Mouse (Mus musculus): Measurements from ENCODE around the gene Mb21d2.

Mb21d2 gene

DNA sequence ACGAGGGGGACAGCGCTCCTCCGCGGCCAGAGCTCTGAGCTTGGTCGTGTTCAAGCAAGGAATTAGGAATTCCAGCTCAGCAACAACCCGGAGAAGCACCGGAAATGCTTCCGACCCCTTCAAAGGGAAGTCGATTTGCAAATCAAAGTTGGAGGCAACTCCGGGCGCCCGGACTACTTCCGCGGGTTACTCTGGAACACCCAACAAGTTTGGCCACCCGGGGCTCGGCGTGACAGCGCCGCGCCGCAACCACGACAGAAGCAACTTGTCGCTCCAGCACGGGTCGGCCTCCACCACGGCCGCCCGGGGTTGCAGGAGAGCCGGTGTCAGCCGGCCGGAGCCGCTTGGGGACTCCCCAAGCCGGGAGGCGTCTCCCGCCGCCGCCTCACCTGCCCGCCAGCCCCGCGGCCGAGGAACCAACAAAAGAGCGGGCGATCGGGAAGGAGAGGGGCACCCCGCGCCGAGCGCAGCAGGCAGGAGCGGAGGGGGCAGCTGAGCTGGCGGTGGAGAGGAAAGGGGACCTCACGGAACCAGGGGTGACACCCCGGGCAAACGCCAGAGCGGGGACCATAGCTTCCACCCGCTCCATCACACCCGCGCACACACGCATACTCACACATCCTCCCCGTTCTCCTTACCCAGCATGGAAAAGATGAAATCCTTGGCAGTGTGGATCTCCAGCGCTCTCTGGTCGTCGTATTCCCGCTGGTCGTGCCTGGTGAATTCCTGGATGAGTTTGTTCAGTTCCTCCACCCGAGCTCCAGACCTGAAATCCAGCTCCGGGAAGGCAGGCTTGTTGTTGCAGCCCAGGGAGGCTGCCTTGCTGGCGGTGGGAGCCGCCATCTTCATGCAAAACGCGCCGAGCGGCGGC lies at the start of gene Mb21d2:
Gene Mb21d2 (minus strand): TSS at position 859 of the 871 bp plus-strand sequence.
- DNase-seq (ENCODE audit: low spot score) = peak; percentile 51

GRCm38 (mm10) chr16:28966236-28966635 lies 36.8 kb upstream of the Mb21d2 start:
- DNase-seq (ENCODE audit: low spot score) = no peak

- no peak for DNase-seq (ENCODE audit: low spot score)
These were observed 34.6 kb upstream of the Mb21d2 start for GRCm38 (mm10) chr16:28964048-28964447.

DNA sequence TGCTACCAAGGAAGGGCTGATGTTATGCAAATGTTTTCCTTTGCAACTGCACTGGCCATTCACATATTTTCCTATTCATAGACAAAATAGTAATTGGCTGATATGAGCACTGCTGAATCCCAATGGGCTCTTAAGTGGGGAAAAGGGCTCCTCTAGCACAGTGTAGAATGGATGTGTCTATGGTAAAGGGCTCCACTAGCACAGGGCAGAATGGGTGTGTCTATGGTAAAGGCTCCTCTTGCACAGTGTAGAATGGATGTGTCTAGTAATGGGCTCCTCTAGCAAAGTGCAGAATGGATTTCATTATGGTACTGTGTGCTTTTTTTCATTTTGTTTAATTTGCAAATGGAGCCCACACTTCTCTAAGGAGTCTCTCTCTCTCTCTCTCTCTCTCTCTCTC lies 33.5 kb upstream of the Mb21d2 start:
- no peak for DNase-seq (ENCODE audit: low spot score)

- no peak for DNase-seq (ENCODE audit: low spot score)
These were observed 20.3 kb upstream of the Mb21d2 start for GRCm38 (mm10) chr16:28949810-28950209.

GRCm38 (mm10) chr16:28943254-28943653 lies 13.8 kb upstream of the Mb21d2 start:
- no peak for DNase-seq (ENCODE audit: low spot score)

DNA sequence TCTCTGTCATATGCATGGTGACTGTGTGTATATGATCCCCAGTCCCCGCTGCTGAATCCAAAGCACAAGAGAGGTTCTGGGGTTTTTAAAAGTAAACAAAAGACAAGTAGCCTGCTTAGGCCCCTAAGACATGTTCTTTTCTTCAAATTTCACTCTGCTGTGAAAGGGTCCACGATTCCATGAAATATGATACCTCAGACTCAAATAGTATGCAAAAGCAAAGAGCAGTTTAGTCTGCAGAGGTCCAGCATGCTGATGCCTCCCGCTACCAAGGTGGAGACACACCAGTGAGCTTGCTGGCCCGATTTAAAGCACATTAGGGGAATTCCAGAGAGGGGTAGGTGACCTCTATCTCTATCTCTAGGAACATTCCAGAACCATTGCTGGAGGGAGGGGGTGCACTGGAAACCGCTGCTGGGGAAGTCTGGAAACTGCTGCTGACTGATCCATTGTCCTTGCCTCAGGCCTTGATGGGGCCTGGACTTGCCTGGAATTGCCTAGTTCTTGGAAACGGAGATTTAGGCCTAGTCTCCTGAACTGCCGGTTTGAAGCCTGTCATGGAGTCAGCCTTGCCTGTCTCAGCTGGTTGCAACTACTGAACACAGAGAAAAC lies 6.8 kb upstream of the Mb21d2 start:
- DNase-seq (ENCODE audit: low spot score) = no peak

GRCm38 (mm10) chr16:28935701-28936100 lies 6.2 kb upstream of the Mb21d2 start:
- DNase-seq (ENCODE audit: low spot score) = no peak

DNA sequence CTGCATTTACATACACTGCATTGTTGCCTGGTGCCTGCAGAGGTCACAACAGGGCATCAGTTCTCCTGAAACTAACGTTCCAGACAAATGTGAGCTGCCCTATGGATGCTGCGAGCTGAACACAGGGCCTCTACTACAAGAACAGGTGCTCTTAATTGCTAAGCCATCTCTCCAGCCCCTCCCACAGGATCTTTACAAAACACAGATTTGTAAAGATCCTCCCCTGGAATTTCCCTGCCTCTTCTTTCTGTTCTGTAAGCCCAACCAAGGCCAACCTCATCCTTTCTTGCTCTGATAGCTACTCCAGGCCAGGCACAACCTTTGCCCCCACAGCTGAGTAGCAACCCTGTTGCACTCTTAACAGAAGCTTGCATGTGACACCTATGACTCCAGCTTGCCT lies 1.7 kb upstream of the Mb21d2 start:
- no peak for DNase-seq (ENCODE audit: low spot score)

DNA sequence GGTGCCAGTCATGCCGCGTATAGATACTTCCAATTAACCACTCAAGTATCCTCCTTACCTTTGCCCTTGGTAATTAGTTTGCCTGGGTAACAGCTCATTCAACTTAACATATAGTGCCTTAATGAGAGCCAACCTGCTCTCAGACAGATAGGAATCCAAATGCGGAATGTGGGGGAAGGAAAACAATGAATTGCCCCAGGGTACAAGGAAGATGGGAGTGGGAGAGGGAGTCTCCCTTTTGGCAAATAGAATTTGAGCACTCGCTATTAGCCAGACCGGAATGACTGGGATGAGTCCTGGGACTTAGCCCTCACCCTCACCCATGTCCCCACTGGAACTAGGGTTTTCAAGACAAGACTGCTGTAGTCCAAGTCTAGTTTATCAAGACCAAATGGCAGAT lies 953 bp upstream of the Mb21d2 start:
- DNase-seq (ENCODE audit: low spot score) = no peak

DNA sequence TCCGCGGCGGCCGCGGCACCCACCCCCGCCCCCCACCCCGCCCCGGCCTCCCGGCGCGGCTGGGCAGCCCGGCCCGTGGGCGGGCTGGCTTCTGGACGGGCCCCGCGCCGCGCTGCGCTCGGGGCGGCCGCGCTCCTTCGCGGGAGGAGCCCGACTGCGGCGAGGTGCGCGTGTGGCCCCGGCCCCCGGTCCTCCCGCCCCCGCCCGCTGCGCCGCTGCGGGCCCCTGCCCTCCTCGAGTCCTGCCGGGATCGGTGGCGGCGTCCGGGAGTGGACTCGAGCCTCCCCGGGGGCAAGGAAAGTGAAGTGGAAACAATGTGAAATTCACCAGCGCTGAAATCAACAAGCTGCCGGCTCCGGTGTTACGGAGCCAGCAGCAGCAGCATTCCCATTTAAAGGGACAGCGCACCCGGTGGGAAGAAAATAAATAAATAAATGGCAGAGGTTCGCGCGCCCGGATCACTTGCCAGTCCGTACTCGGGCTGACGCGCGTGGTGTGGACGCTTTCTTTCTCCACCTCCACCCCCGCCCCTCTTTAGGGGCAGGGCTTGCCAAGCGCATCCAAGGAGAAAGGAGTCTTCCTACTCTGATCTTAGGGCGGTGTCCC lies 316 bp upstream of the Mb21d2 start:
- peak; percentile 41 for DNase-seq (ENCODE audit: low spot score)

DNA sequence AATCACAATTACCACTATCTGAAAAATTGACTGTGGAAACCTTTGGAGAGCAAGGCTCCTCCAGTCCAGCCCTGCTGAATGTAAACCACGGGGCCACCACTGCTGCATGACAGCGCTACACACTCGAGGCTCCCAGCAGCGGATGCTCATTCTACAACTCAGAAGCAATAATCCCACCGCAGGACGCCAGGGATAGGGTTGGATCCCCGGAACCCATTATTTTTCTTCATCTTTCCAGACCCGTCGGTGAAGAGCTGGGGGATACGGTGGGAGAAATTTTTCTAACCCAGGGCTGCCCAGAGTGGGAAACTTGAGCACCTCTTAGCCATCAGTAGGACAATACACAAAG lies 1.0 kb downstream of the Mb21d2 start:
- peak; percentile 42 for DNase-seq (ENCODE audit: low spot score)

GRCm38 (mm10) chr16:28927381-28927780 lies 2.1 kb downstream of the Mb21d2 start:
- no peak for DNase-seq (ENCODE audit: low spot score)

GRCm38 (mm10) chr16:28919320-28919885 lies 10.1 kb downstream of the Mb21d2 start:
- DNase-seq (ENCODE audit: low spot score) = no peak

- DNase-seq (ENCODE audit: low spot score) = no peak
These were observed 14.1 kb downstream of the Mb21d2 start for GRCm38 (mm10) chr16:28915362-28915761.

- no peak for DNase-seq (ENCODE audit: low spot score)
These were observed 14.8 kb downstream of the Mb21d2 start for GRCm38 (mm10) chr16:28914709-28915108.

- no peak for DNase-seq (ENCODE audit: low spot score)
These were observed 17.9 kb downstream of the Mb21d2 start for GRCm38 (mm10) chr16:28911414-28912050.

GRCm38 (mm10) chr16:28906370-28907275 lies 22.9 kb downstream of the Mb21d2 start:
- no peak for DNase-seq (ENCODE audit: low spot score)

DNA sequence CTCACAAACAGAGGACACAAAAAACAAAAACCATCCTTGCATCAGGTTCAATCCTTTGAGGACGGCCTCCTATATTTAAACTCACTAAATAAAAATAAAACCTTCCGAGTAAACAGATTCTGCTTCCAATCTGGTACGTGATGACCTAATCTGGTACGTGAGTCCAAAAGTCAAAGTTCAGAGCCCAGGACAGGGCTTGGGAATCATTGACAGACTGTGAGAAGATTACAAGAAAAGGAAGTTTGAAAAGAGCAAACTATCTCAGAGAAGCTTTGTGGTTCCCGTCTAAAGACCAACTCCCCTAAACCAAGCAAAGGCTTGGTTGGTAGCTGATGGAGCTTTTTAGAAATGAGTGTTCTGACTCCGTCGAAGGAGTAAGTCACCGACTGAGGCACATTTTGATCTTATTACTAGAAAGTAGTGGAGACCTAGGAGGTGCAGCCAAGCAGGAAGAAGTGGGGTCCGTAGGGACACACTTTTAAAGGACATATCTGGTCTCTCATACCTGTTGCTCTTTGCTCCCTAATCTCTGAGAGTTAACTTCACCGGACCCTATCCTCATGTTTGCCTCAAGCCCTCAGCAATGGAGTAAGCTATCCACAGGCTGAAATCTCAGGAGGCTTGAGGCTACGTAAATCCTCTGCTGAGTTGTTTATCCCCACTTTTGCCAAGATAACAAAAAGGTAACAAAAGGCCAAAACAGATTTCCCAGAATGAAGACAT lies 23.7 kb downstream of the Mb21d2 start:
- no peak for DNase-seq (ENCODE audit: low spot score)

All from layer of hippocampus, adult 11-12 months (tissue).